Mouse (Mus musculus) T-helper 1 cell (primary cell): ENCODE results near the gene Stpg3.

ENCODE experiments used
- in situ Hi-C: fragments of 300-600 bp; cut with MboI, MseI; formaldehyde crosslinking; loops from one replicate; pipeline ENCODE4 v1.15.1; 2025; ENCODE audit warnings: high pct_unique_total_duplicates

The Stpg3 gene

GRCm38 (mm10) chr2:25210686-25211085, 3.8 kb downstream of the Stpg3 start:
- in situ Hi-C loops, result no loop called here

- in situ Hi-C loops, result no loop called here
These were observed 6.8 kb downstream of the Stpg3 start for GRCm38 (mm10) chr2:25207593-25207992.

- in situ Hi-C loops, result no loop called here
These were observed 10.7 kb downstream of the Stpg3 start for GRCm38 (mm10) chr2:25203631-25204214.

- in situ Hi-C loops, result no loop called here
These were observed 13.8 kb downstream of the Stpg3 start for GRCm38 (mm10) chr2:25200631-25201030.

GRCm38 (mm10) chr2:25197946-25198345, 16.5 kb downstream of the Stpg3 start:
- in situ Hi-C loops, result no loop called here

GRCm38 (mm10) chr2:25197191-25197590, 17.2 kb downstream of the Stpg3 start:
- in situ Hi-C loops, result no loop called here

- in situ Hi-C loops, result no loop called here
These were observed 18.1 kb downstream of the Stpg3 start, which contains the start of gene Tor4a for GRCm38 (mm10) chr2:25196172-25196954. Gene Tor4a, minus strand, starts transcription at chr2:25196886.

GRCm38 (mm10) chr2:25195211-25196156, 19.0 kb downstream of the Stpg3 start:
- in situ Hi-C loops, result no loop called here

GRCm38 (mm10) chr2:25194486-25195171, 19.8 kb downstream of the Stpg3 start:
- in situ Hi-C loops, result loop anchor here (5.0 kb wide), 1 partner anchor 58 kb away; no protein-coding TSS in a partner anchor

- in situ Hi-C loops, result loop anchor here (5.0 kb wide), 1 partner anchor 58 kb away; no protein-coding TSS in a partner anchor
These were observed 20.4 kb downstream of the Stpg3 start for GRCm38 (mm10) chr2:25194006-25194405.

GRCm38 (mm10) chr2:25193330-25193770, 21.1 kb downstream of the Stpg3 start:
- in situ Hi-C loops, result loop anchor here (5.0 kb wide), 1 partner anchor 59 kb away; no protein-coding TSS in a partner anchor

- in situ Hi-C loops, result no loop called here
These were observed 26.6 kb downstream of the Stpg3 start for GRCm38 (mm10) chr2:25187841-25188240.

- in situ Hi-C loops, result no loop called here
These were observed 27.9 kb downstream of the Stpg3 start for GRCm38 (mm10) chr2:25186575-25186930.

- in situ Hi-C loops, result no loop called here
These were observed 28.5 kb downstream of the Stpg3 start for GRCm38 (mm10) chr2:25185625-25186574.

- in situ Hi-C loops, result no loop called here
These were observed 29.9 kb downstream of the Stpg3 start for GRCm38 (mm10) chr2:25184496-25184895.

- in situ Hi-C loops, result no loop called here
These were observed 31.1 kb downstream of the Stpg3 start for GRCm38 (mm10) chr2:25183336-25183735.

GRCm38 (mm10) chr2:25182664-25183063, 31.8 kb downstream of the Stpg3 start:
- in situ Hi-C loops, result no loop called here

GRCm38 (mm10) chr2:25181891-25182397, 32.5 kb downstream of the Stpg3 start:
- in situ Hi-C loops, result no loop called here

GRCm38 (mm10) chr2:25180973-25181890, 33.2 kb downstream of the Stpg3 start:
- in situ Hi-C loops, result no loop called here
